Mouse (Mus musculus) neutrophil, adult 5-6 weeks (primary cell): Measurements from ENCODE around the gene Asb11. TPM values are rescaled to one million over a fixed set of nuclear protein-coding genes. Genes with fewer than 3 reads are reported as not detected.

Experiments used
- ATAC-seq: fragments of 151-379, 151-347 bp; 2 replicates; pipeline ENCODE4 v1.8.0; 2017; ENCODE audit warnings: mild to moderate bottlenecking, moderate TSS enrichment; ENCODE audit not compliant: insufficient number of reproducible peaks, poor library complexity, low FRiP score, severe bottlenecking; ENCODE audit errors: extremely low read depth
- total RNA-seq: library from RNA; stranded (forward); fragments of 200-1000 nt; gene quantifications from 2 replicates; pipeline ENCODE4 v1.2.3, GENCODE M21; 2017

Gene Asb11
- 0.49 and 1.4 TPM in 2 replicates for total RNA-seq

DNA sequence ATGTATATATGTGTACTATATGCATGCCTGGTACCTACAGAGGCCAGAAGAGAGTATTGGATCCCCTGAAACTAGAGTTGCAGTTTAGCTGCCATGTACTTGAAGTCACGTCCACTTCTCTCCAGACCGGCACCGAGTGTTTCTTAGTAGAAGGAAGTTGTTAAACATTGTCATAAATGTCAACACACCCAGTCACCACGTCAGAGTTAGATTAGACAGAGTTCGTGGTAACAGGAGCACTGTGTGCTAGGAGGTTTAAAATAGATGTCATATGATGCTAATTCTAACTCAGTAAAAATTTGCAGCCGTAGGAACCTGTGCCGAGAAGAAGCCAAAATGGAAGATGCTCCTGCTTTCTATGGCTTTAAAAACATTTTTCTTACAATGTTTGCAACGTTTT lies at the start of gene Asb11:
Gene Asb11 (plus strand): TSS at position 286 of the 400 bp plus-strand sequence.
- no peak for ATAC-seq

DNA sequence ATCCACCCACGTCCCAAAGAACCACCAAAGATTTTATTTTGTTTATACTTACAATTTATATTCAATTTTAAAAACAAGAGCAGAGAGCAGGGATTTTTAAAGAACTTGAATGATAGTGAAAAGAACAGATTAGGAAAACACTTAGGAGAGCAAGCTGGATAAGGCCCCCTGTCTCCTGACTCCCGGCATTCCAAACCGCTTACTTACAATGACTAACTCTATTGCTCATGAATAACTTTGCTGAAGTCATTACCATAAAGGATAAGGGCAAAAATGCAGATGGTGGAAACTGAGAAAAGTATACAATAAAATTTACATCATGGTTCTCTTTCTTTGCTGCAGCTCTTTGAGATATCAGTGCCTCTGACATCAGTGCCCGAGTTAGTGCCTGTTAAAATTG lies 42.7 kb upstream of the Asb11 start:
- ATAC-seq: no peak

DNA sequence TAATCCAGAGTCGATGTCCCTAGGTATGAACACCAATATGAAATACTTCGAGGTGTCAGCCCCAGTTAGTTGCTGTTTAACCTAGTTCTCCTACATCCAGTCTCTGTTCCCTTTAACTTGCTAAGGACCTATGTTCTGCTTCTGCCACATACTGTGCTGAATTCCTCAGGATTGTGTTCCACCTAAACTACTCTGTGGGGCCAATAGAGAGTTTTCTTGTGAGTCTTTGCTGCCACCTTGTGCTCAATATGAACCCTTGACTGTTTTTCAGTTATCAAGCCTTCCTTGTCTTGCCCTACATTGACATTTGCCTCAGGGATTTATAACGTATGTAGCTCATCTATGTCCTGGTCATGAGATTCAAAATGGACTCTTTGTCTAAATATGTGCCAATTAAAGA lies 38.3 kb upstream of the Asb11 start:
- ATAC-seq: no peak

DNA sequence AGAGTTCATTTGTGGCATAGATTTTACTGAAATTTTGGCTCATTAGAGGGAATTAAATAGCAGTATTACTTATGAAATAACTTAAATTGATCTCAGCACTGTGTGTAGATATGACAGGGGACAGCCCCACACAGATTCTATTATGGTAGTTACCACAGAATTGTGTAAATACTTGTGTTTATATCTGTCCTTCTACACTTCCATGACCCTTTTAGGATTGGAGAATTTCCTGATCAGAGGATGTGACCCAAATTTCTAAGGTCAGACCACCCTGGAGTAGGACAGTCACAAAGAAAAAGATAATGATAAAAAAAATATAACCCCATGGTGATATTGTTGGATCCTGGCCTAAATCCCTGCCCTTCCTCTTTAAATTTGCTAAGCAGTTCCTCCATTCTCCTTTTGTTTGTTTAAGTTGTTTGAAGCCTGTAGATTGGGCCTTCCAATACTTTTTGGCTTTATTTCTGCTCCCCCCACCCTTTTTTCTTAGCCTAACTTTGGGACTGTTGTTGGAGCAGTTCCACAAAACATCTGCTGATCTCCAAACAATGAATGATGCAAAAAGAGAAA lies 31.6 kb upstream of the Asb11 start:
- no peak for ATAC-seq

DNA sequence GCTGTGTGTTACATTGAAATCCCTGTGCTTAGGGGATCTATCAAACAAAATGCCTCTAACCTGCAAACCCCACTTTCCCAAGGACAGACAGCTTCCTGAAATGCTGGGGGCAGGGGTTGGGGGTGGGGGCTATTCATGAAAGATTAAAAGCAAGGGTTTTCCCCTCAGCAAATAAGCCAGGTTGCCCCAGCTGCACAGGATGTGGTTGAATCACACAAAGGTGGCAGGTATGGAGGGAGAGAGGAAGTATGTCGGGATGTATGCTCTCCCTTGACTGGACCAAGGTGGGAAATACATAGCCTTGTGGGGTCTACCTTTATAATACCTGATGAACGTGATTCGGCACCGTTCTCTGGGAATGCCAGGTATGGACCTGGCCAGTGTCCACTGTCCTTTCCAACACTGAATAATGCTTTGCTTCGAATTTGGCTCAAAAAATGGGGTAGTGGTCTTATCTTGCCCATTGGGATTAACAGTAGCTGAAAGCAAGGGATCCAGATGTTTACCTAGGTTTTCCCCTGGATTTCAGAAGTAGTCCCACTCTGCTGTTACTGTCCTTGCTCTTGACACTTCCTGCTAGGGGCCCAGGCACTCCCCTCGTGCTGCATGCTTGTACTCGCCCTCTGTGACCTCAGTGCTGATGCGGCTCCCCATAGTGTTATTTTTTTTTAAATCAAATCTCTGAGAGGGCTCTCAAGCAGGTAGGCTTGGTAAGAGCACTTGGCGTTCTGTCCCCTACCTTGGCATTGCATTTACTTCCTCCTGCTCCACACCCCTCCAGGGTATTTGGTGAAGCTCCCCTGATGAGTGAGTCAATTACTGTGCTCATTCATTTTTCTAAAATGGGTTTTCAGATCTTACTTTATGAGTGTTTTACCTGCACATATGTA lies 30.4 kb upstream of the Asb11 start:
- ATAC-seq: no peak

DNA sequence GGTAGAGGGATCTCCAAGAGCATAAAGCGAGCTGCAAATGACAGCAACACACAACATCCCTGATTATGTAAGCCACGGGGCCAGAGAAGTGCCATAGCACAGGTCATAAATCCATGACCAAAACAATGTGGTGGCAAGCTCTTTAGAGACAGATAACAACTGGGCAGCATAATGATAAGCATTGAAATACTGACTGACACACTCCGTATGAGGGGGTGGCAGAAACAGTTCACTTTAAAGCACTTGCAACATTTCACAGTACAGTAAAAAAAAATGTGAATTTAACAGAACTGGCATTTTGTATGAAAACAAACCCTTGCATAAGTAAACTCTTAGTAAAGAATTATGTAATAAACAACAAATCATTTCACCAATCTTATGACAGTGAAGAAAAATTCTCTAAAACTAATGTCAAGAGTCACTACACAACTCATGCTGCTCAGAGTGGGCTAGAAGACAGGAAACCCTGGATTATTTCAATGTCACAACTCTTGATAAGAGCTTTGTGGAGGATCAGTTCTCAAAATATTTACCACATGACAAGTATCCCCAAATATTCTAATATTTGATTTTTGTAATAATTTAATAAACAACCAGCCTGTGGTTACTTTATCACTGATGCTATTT lies 28.4 kb upstream of the Asb11 start:
- no peak for ATAC-seq

DNA sequence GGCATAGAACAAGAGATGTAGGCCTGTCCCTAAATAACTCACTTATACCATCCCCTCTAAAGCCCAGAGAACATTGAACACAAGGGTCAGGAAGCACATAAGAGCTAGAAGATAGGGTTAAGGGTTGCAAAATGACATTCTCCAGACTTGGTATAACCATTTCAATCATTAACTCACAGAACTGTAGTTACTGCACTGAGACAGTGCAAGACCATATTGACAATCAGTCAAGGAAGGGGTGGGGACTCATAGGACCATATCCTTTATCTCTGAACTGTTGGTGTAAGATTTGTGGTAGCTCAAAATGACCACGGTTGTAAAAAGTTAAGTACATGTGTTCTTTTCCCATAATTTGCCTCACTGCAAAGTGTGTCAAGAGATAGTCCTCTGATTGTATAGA lies 26.2 kb upstream of the Asb11 start:
- no peak for ATAC-seq

DNA sequence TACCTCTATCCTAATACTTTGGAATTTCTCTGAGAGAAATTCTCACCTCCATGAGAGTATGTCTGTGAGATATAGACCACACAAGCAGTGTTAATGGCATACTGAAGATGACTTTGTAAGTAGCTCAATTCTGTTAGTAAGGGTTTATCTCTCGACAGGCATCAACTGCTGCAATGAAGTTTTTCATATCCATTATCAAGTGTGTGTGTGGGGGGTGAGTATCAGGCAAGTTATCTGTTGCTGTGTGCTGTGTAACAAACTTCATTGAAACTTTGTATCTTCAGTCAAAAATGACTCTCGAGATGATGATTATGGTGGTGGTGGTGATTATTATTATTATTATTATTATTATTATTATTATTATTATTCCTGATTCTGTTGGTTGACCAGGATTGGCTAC lies 20.0 kb upstream of the Asb11 start:
- no peak for ATAC-seq

DNA sequence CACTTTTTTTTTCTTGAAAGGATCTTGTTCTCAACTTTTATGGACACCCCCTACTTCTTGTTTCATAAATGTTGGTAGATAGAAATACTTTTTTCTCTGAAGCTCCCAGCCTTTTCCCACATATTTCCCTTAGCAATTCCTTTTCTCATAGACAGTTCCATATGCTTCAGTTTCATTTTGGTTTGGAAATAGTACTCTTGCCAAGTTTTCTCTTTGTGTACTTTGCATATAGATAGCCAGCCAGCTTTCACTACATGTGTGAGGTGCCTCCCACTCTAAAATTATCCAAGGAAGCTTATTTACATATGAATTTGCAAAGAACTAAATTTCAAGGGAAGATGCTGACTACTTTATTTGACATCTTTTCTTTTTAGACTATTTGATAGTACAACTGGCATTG lies 18.8 kb upstream of the Asb11 start:
- no peak for ATAC-seq

DNA sequence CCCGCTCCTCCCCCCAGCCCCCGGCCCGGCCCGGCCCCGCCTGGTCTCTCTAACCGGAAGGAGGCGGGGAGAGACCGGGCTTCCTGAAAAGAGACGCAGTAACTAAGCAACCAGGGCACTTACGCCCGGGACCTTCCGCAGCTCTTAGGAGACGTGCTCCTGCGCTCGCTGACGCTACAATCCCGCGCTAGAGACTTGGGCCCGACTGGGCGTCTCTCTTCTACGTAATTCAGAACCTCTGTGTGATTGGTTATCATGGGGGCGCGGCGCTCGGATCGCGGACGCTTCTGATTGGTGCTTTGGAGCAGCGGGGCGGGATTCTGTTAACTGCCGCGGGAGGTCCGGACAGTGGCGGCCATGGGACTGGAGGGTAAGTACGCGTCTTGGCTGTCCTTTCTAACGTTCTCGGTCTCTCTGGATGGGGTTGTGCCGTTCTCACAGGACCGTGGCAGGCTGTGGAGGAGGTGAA lies 17.3 kb upstream of the Asb11 start, which contains the start of gene Piga:
Gene Piga (plus strand): TSS at position 317 of the 469 bp plus-strand sequence.
- ATAC-seq: peak; percentile 99

DNA sequence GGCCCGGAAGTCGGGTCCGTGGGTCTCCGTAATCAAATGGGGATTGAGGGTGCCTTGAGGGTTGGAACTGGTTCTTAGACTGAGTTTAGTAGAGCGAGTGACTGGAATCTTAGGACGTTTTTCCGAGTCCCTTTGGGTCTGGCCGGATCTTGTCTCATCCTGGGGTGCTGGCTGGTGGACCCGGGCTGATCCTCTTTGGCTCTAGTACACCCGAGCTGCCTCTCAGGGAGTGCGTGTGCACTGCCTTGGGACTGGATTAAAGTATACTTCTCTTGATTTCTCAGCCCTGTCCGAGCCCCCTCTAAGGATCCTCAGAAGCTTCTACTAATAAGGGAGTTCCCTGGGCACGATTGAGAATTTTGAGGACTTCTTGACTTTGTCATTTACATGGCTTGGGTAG lies 16.8 kb upstream of the Asb11 start:
- no peak for ATAC-seq

DNA sequence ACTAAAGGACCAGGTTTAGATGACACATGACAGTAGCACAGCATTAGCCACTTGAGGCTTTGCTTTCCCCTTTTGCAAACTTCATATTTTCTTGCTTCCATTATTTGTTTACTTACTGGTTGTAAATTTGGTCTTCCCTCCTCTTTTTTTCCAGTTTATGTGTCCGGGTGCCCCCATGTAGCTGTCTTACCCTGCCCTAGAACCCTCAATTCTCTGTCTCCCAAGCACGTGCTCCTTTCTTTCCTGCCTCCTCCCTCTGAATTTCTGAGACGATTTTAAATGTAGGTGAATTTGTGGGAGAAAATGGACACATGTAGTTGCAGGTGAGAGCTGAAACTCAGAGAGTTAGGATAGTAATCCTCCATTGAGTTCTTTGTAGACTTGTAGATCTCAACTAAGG lies 16.3 kb upstream of the Asb11 start:
- no peak for ATAC-seq

DNA sequence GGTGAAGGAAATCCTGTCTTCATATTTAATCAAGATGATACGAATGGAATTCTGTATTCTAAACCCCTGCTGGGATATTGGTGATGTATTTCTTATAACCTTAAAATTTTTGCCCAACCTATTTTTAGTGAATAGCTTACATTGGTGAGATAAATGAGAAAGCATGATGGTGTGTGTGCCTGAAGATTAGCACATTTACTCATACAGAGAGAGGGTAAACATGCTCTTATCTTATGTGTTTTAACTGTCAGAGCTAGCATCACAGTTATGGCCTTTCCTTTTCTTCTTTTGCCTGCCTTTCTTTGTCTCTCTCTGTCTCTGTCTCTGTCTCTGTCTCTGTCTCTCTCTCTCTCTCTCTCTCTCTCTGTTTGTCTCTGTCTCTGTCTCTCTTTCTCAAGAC lies 12.0 kb upstream of the Asb11 start:
- ATAC-seq: no peak

DNA sequence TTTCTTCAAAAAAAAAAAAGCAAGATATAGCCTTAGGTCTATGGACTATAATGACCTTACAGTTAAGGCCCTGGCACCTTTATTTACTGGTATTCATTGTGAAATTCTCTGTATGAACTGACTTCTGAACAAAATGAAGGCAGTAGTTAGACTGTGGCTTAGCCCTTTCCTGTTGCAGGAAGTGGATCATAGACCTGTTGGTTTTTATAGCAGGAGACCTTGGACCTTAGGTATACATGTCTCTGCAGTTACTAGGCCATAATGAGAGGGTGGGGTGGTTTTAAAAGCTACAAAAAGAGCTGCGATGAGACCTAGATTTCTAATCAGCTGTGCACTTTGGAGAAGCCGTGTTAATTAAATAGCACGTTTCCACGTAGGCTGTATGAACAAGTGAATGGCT lies 9.5 kb upstream of the Asb11 start:
- no peak for ATAC-seq

DNA sequence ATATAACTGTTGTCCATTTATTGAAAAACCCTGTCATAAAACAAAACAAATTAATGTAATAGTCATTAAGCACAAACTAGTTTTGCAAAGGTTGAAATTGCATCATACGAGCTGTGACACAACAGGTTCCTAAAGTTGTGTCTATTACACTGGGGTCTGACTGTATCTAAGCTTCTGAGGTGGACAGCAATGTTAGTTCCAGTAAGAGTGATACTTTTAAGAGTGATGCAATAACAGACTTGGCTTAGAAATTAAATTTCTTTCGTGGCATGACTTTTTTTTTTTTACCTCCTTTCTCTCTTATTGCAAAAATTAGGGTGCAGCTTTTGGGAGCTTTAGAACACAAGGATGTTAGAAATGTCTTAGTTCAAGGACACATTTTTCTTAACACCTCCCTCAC lies 8.6 kb upstream of the Asb11 start:
- ATAC-seq: no peak

DNA sequence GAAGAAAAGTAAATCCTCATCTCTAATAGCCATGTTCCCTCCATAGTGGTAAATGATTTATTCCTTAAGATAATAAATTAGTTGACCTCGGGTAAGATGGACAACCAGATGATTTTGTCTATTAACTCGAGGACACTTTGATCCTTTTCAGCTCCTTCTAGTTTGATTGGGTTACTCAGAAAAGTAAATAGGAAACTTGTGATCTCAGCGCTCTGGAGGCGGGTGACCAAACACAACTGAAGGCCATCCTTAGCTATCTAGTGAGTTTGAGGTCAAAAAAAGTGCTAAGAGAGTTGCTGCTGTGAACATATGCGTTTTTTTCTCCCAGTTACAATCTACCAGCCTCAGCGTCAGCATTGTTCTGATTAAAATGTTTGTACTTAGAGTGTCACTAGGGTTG lies 6.2 kb upstream of the Asb11 start:
- ATAC-seq: no peak

DNA sequence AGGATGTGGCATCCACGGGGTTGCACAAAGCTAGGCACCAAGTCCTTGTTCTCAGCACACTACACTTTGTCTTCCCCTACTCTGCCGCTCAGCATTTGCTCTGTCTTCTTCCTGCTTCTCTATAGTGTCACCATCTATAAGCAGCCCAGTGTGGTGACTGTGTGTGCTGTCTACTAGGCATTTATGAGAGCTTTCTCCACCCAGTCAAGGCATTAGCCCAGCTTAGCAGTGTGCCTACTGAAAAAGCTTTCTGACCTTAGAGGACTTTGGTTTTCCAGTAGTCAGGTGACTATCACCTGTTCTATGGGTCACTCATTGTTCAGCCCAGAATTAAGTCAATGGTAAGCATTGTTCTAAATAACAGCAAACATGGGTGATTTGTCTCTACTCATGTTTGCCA lies 5.7 kb upstream of the Asb11 start:
- no peak for ATAC-seq

DNA sequence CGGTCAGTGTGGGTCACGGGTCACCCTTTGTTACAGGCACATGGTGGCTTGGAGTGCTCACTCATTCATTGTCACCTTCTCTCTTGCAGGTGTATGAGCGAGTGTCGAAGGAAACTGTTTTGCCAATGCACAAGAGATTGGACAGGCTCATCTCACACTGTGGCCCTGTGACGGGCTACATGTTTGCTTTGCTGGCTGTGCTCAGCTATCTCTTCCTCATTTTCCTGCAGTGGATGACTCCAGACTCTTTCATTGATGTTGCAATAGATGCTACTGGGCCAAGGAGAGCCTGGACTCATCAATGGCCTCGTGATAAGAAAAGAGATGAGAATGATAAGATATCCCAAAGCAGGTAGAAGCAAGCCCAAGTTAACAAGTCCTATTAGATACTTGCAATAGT lies 5.3 kb upstream of the Asb11 start:
- no peak for ATAC-seq

DNA sequence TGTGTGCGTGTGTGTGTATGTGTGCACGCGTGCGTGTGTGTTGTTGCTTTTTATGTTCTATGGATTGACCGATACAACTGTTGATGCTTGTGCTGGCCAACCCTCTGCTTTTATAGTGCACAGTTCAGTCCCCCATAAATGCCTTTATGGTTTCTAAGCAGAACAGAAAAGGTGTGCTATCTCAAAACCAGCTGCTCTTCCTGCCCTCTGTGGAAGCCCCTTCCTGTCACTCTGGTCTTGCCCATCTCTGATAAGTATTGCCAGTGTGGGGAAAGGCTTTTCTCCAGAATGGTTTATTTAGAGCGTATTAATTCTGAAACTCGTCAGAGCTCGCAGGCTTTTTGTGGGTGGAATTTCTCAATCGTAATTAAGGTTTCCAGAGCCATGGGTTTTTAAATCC lies 4.1 kb upstream of the Asb11 start:
- no peak for ATAC-seq

DNA sequence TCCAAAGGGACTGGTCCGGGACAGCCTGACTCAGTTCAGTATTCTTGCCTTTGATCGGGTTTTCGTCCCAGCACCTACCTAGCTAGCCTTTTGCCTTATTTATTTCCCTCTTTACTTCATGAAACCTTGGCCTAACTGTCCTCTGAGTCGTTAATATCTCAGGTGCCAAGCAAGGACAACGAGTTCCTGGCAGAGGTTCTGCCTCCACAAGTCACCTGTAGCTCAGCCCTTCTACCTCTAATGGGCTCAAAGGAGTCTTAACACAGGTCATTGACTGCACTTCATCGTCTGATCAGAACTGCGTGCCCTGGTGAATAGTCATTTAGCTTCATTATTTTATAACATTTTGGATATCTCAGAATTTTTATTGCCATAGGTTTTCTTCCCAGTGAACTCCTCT lies 2.7 kb downstream of the Asb11 start:
- no peak for ATAC-seq
